Mouse (Mus musculus) G1E (cell line): Measurements from ENCODE around the gene Heatr6. TPM values are rescaled to one million over a fixed set of nuclear protein-coding genes. Genes with fewer than 3 reads are reported as not detected.

ENCODE experiments used
- ATAC-seq: 2 replicates; pipeline ENCODE4 v1.8.0; 2016; ENCODE audit warnings: mild to moderate bottlenecking; ENCODE audit not compliant: insufficient number of reproducible peaks, poor library complexity, low FRiP score, severe bottlenecking; ENCODE audit errors: extremely low read depth
- DNase-seq: peaks from one replicate; pipeline ENCODE4 v3.0.0; 2012; ENCODE audit warnings: low spot score
- H3K27me3 ChIP-seq: 2 replicates; pipeline ENCODE4 v1.6.1; 2012; ENCODE audit warnings: mild to moderate bottlenecking, low read length, inconsistent platforms; ENCODE audit not compliant: insufficient read depth
- H3K36me3 ChIP-seq: replicated peaks from 2 replicates; pipeline ENCODE3; 2012; ENCODE audit warnings: mild to moderate bottlenecking, inconsistent platforms
- H3K4me1 ChIP-seq: 2 replicates; pipeline ENCODE4 v1.6.1; 2012; ENCODE audit warnings: low read depth, low read length, inconsistent platforms, mixed read lengths; ENCODE audit not compliant: insufficient read depth
- H3K4me3 ChIP-seq: 2 replicates; pipeline ENCODE4 v1.5.1; 2012; ENCODE audit warnings: low read depth, mild to moderate bottlenecking, inconsistent platforms, low read length, moderate library complexity, mixed read lengths
- H3K9me3 ChIP-seq: replicated peaks from 2 replicates; pipeline ENCODE4 v1.6.1; 2012; ENCODE audit warnings: inconsistent platforms
- CTCF ChIP-seq: IDR thresholded peaks from 2 replicates; pipeline ENCODE4 v1.5.1; 2012; ENCODE audit warnings: low read depth, low read length, inconsistent platforms, mixed read lengths
- GATA1 ChIP-seq: IDR thresholded peaks from 2 replicates; pipeline ENCODE4 v1.6.1; 2012; ENCODE audit warnings: borderline replicate concordance, low read length, inconsistent platforms, mixed read lengths
- GATA2 ChIP-seq: IDR thresholded peaks from 2 replicates; pipeline ENCODE4 v1.6.1; 2012; ENCODE audit warnings: low read depth, low read length, inconsistent platforms, borderline replicate concordance
- POLR2AphosphoS5 ChIP-seq: IDR thresholded peaks from 2 replicates; pipeline ENCODE4 v1.6.1; 2012; ENCODE audit warnings: low read depth, low read length, inconsistent platforms; ENCODE audit not compliant: insufficient replicate concordance
- TAL1 ChIP-seq: conservative IDR thresholded peaks from 2 replicates; pipeline ENCODE4 v1.6.1; 2012; ENCODE audit warnings: low read depth, low read length, inconsistent platforms, mixed read lengths
- polyA plus RNA-seq: library from polyadenylated mRNA; stranded (reverse); fragments of >175 nt; gene quantifications from 2 replicates; pipeline ENCODE4 v1.2.3, GENCODE M21; 2012
- total RNA-seq, 2 experiments: library from RNA; stranded (forward) in 1 of 2; stranded (reverse) in 1 of 2; fragments of 200-1000 nt in 1 of 2; fragments of >200 nt in 1 of 2; fragmentation: Nextera tagmentation in 1 of 2; gene quantifications; 2 replicates each; pipeline ENCODE4 v1.2.3; 2014 to 2017

The Heatr6 gene
- total and polyA plus RNA-seq, 3 experiments, result 7.6 to 36.7 (median 14.9) TPM

GRCm38 (mm10) chr11:83746152-83746551 lies 7.3 kb upstream of the Heatr6 start:
- no peak overlapping the region for H3K4me3 ChIP-seq
- H3K27me3 ChIP-seq, result peaks cover 40% of the 10 kb centered on the region

GRCm38 (mm10) chr11:83746681-83747080 lies 6.8 kb upstream of the Heatr6 start, which contains the start of gene Wfdc21:
Gene Wfdc21 (plus strand): TSS chr11:83746940.
- ATAC-seq, result no peak

More at GRCm38 (mm10) chr11:83746152-83746551, 7.3 kb upstream of the Heatr6 start:
- DNase-seq (no peak), ATAC-seq (no peak)
- Histone ChIP-seq H3K9me3 (no peaks in the 10 kb centered on the region), H3K4me1 (no peaks in the 10 kb centered on the region), H3K36me3 (no peaks in the 10 kb centered on the region)
- TF ChIP-seq TAL1 (no peak), CTCF (no peak), GATA2 (no peak), GATA1 (no peak), POLR2AphosphoS5 (no peak)

DNA sequence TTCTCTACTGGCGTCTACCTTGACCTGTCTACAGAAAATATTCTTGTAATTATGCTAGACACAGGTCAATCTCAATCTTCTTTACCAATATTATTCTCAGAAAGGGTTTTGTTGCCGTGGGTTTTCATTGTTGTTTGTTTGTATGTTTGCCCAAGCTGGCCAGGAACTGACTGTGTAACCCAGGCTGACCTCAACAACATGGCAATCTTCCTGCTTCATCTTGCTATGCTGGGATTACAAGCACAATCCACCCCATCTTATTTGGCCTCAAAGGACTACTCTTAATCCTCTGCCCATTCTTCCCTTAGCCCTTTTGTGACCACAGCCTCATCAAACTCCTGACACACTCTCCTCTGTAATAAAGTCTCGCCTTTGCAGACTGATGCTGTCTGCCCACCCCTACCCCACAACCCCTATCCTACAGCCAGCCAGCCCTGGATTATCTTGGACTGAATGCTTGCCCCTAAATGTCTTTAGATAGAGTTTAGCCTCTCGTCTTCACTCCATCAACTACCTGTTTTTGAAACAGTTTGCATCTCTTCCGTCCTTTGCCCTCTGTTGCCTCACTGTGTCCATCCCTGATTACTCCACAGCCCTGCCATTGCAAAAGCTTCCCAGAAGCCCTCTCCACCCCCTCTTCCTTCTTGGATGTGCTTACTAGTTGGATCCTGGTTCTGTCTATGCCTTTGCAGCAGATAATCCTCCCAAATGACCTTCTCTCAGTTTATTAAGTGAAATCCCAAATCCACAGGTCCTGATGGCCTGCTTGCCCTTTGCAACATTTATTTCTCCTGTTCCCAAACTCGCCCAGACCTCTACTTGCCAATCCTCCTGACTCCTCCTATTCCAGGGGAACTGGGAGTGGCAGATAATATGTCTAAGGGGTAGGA lies 5.9 kb upstream of the Heatr6 start:
- no peak for TF ChIP-seq CTCF
- TF ChIP-seq POLR2AphosphoS5, result no peak
- no peak for TF ChIP-seq GATA1
- no peak for TF ChIP-seq GATA2
- no peak for TF ChIP-seq TAL1
- H3K9me3 ChIP-seq, result no peaks in the 10 kb centered on the region
- no peak overlapping the region for H3K4me3 ChIP-seq
- H3K36me3 ChIP-seq, result no peaks in the 10 kb centered on the region
- H3K27me3 ChIP-seq, result peaks cover 35% of the 10 kb centered on the region
- no peak for ATAC-seq
- peaks cover 2% of the 10 kb centered on the region; the same call in 1 of the 2 replicates for H3K4me1 ChIP-seq
- no peak for DNase-seq

More at GRCm38 (mm10) chr11:83746681-83747080, 6.8 kb upstream of the Heatr6 start, which contains the start of gene Wfdc21:
- Histone ChIP-seq H3K4me3 (no peak within 1 kb of the TSS), H3K4me1 (no peaks in the 10 kb centered on the region), H3K36me3 (no peaks in the 10 kb centered on the region), H3K9me3 (no peaks in the 10 kb centered on the region), H3K27me3 (peaks cover 39% of the 10 kb centered on the region)
- TF ChIP-seq CTCF, result no peak
- no peak for DNase-seq

- peaks cover 36% of the 10 kb centered on the region for H3K36me3 ChIP-seq
- H3K9me3 ChIP-seq, result no peaks in the 10 kb centered on the region
- peak overlapping the region; percentile 91 for H3K4me3 ChIP-seq
- no peaks in the 10 kb centered on the region for H3K27me3 ChIP-seq
- peaks cover 9% of the 10 kb centered on the region for H3K4me1 ChIP-seq
- TF ChIP-seq GATA2 (no peak), GATA1 (no peak), TAL1 (no peak), CTCF (no peak)
- DNase-seq (no peak), ATAC-seq (no peak)
Measured at GRCm38 (mm10) chr11:83754227-83754626, 731 bp downstream of the Heatr6 start.

GRCm38 (mm10) chr11:83767306-83767705 lies 13.8 kb downstream of the Heatr6 start:
- H3K36me3 ChIP-seq, result peaks cover 99% of the 10 kb centered on the region

DNA sequence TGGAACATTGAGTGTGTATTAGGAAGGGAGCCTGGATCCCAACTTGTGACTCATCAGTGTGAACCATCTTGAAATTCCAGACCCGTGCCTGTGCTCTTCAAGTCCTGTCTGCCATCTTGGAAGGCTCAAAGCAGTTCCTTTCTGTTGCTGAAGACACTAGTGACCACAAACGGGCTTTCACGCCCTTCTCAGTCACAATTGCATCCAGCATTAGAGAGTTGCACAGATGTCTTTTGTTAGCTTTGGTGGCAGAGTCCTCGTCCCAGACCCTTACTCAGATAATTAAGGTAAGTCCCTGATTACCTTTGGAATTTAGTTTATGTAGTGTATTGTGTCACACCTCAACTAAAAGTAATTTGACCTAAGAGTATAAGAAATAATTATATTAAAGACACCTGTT lies 15.5 kb downstream of the Heatr6 start:
- ATAC-seq, result no peak
- no peak for DNase-seq
- Histone ChIP-seq H3K27me3 (no peaks in the 10 kb centered on the region), H3K4me1 (no peaks in the 10 kb centered on the region), H3K4me3 (no peak overlapping the region), H3K9me3 (no peaks in the 10 kb centered on the region), H3K36me3 (peaks cover 99% of the 10 kb centered on the region)
- TF ChIP-seq POLR2AphosphoS5 (no peak), TAL1 (no peak), CTCF (no peak), GATA2 (no peak), GATA1 (no peak)

More at GRCm38 (mm10) chr11:83767306-83767705, 13.8 kb downstream of the Heatr6 start:
- Histone ChIP-seq H3K4me3 (no peak overlapping the region), H3K4me1 (no peaks in the 10 kb centered on the region), H3K27me3 (no peaks in the 10 kb centered on the region), H3K9me3 (no peaks in the 10 kb centered on the region)
- ATAC-seq (no peak), DNase-seq (no peak)
- TF ChIP-seq GATA2 (no peak), GATA1 (no peak), TAL1 (no peak), POLR2AphosphoS5 (no peak), CTCF (no peak)

- no peaks in the 10 kb centered on the region for H3K4me1 ChIP-seq
- no peaks in the 10 kb centered on the region for H3K9me3 ChIP-seq
- no peaks in the 10 kb centered on the region for H3K27me3 ChIP-seq
- TF ChIP-seq POLR2AphosphoS5 (no peak), GATA2 (no peak), TAL1 (no peak), GATA1 (no peak), CTCF (no peak)
- ATAC-seq, result no peak
- no peak for DNase-seq
- H3K36me3 ChIP-seq, result peaks cover 98% of the 10 kb centered on the region
- H3K4me3 ChIP-seq, result no peak overlapping the region
Measured at GRCm38 (mm10) chr11:83771014-83771413, 17.5 kb downstream of the Heatr6 start.
